Mouse (Mus musculus) liver, embryonic 12.5 days (tissue): ENCODE data around the gene Rnf227. TPM values are rescaled to one million over a fixed set of nuclear protein-coding genes. Genes with fewer than 3 reads are reported as not detected.

Source experiments
- ATAC-seq: fragments of 200-750 bp; cut with Nextera tagmentation; 2 replicates; pipeline ENCODE4 v1.8.0; 2017; ENCODE audit warnings: moderate number of reproducible peaks, mild to moderate bottlenecking, moderate library complexity
- H3K27ac ChIP-seq: fragments of 300-500 bp; sonication (generic); 2 replicates; pipeline ENCODE4 v1.5.1; 2016; ENCODE audit warnings: mild to moderate bottlenecking
- H3K27me3 ChIP-seq: fragments of 300-500 bp; sonication (generic); replicated peaks from 2 replicates; pipeline ENCODE4 v1.6.1; 2016; ENCODE audit warnings: mild to moderate bottlenecking, moderate library complexity
- H3K36me3 ChIP-seq: fragments of 300-500 bp; sonication (generic); 2 replicates; pipeline ENCODE4 v1.6.1; 2016; ENCODE audit warnings: mild to moderate bottlenecking, moderate library complexity
- H3K4me1 ChIP-seq: fragments of 300-500 bp; sonication (generic); 2 replicates; pipeline ENCODE4 v1.6.1; 2016
- H3K4me2 ChIP-seq: fragments of 300-500 bp; sonication (generic); 2 replicates; pipeline ENCODE4 v1.6.1; 2016; ENCODE audit warnings: mild to moderate bottlenecking, moderate library complexity
- H3K4me3 ChIP-seq: fragments of 300-500 bp; sonication (generic); 2 replicates; pipeline ENCODE4 v1.5.1; 2016; ENCODE audit warnings: mild to moderate bottlenecking, moderate library complexity
- H3K9ac ChIP-seq: fragments of 300-500 bp; sonication (generic); 2 replicates; pipeline ENCODE4 v1.6.1; 2016; ENCODE audit warnings: mild to moderate bottlenecking, moderate library complexity
- H3K9me3 ChIP-seq: fragments of 300-500 bp; sonication (generic); replicated peaks from 2 replicates; pipeline ENCODE4 v1.6.1; 2016; ENCODE audit warnings: mild to moderate bottlenecking, moderate library complexity
- WGBS: fragments of 180-500 bp; shearing (Covaris S2); methylation state at CpG from one replicate; pipeline ENCODE4 v1.1.7; 2016; ENCODE audit not compliant: insufficient replicate concordance; 5-methylcytosine and 5-hydroxymethylcytosine counted together
- polyA plus RNA-seq: library from polyadenylated mRNA; unstranded; fragments of >200 nt; fragmentation: Nextera tagmentation; extraction: Ambion mirVana; gene quantifications from 2 replicates; pipeline ENCODE4 v1.2.1, GENCODE M21; 2016

Gene Rnf227
- polyA plus RNA-seq, 1 experiment from 2014 or later: 1.5 TPM

DNA sequence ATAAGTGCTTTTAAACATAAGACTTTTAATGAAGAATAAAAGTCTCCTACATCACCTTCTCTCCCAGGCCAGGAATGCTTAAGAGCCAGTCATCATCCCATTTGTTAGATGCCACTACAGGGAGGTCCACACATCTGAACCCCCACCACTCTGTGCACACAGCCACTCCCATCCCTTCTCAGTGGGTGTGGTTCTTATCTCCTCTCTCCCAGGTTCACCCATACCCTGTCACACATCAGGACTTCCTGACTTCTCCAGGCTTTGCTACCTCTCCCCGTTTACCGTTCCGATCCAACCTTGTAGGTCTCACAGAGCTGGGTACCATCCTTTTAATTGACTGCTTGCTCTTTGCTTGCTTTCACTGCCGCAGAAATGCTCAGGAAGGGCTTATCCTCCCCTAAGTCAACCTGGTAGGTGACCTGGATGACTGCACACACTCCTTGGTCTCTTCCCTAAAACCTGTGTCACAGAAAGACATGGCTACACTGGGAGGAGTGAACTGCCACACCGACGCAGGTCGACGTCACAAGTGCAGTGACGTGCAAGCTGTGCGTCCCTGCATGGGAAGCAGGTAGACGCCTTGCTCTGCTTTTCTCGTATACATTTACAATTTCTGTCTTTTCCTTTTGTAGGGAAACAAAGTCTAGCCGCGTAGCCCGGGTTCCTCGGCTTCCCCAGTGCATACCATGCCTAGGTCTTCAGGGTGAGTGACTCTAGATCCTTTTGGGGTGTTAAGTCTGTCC lies 33.1 kb downstream of the Rnf227 start:
- no peaks in the 10 kb centered on the region for H3K9me3 ChIP-seq
- peak overlapping the region; percentile 66 for H3K4me2 ChIP-seq
- peaks cover 23% of the 10 kb centered on the region for H3K27me3 ChIP-seq
- H3K27ac ChIP-seq: peak overlapping the region; percentile 88
- ATAC-seq: peak; percentile 97
- peak overlapping the region; percentile 43 for H3K4me3 ChIP-seq
- no peaks in the 10 kb centered on the region for H3K36me3 ChIP-seq
- peak overlapping the region; percentile 56 for H3K9ac ChIP-seq
- peaks cover 83% of the 10 kb centered on the region for H3K4me1 ChIP-seq
- WGBS: 58% methylated on average over 16 of the region's 16 CpGs

DNA sequence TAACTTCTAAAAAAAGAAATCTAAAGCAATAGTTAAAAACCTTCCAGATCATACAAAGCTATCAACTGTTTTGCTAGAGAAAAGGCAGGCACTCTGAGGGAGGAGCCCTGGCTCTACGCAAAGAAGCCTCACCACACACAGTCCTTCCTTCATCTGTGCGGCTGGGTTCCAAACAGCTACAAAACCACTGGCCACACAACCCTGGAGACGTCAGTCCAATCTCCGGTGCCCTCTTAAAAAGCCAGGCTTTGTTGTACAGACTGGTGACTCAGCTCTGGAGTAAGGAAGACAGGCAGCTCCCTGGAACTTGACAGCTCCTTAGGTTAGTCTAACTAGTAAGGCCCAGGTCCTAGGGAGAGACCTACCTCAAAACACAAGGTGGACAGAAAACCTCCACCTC lies 35.4 kb downstream of the Rnf227 start:
- Histone ChIP-seq H3K4me1 (peaks cover 69% of the 10 kb centered on the region), H3K4me2 (no peak overlapping the region), H3K27me3 (0 out of 2 replicates have a peak, but pooled peaks cover 5% of the 10 kb centered on the region), H3K27ac (no peak overlapping the region), H3K9me3 (no peaks in the 10 kb centered on the region), H3K9ac (no peak overlapping the region), H3K4me3 (no peak overlapping the region), H3K36me3 (no peaks in the 10 kb centered on the region)
- ATAC-seq: no peak
- 65% methylated on average over 4 of the region's 4 CpGs for WGBS

DNA sequence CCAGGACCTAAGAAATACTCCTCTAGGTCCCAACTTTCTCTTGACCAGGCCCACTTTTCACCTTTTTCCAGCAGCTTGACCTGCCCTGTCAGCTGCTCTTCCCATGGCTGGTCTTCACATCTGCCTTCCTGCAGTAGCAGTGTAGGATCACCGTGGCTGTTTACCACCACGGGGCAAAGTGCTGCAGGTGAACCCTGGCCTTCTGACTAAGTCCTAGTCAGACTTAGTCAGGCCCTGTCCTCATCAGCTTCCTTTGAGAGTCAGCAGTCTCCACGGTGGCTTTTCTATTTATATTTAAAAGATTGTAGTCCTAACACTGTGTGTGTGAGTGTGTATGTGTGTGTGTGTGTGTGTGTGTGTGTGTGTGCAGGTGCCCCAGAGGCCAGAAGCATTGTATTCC lies 37.5 kb downstream of the Rnf227 start:
- no peaks in the 10 kb centered on the region for H3K27me3 ChIP-seq
- no peak for ATAC-seq
- H3K27ac ChIP-seq: peak overlapping the region; percentile 45; the same call in 1 of the 2 replicates
- H3K4me2 ChIP-seq: no peak overlapping the region
- H3K4me1 ChIP-seq: peaks cover 47% of the 10 kb centered on the region
- 59% methylated on average over 3 of the region's 3 CpGs for WGBS
- no peak overlapping the region for H3K9ac ChIP-seq
- H3K4me3 ChIP-seq: no peak overlapping the region
- H3K9me3 ChIP-seq: no peaks in the 10 kb centered on the region
- H3K36me3 ChIP-seq: no peaks in the 10 kb centered on the region

GRCm38 (mm10) chr11:69379600-69379999 lies 39.3 kb downstream of the Rnf227 start:
- 43% methylated on average over 3 of the region's 3 CpGs for WGBS
- H3K27ac ChIP-seq: peak overlapping the region; percentile 32; the same call in 1 of the 2 replicates

GRCm38 (mm10) chr11:69381356-69381755 lies 41.1 kb downstream of the Rnf227 start:
- Histone ChIP-seq H3K36me3 (no peaks in the 10 kb centered on the region), H3K27me3 (no peaks in the 10 kb centered on the region), H3K4me1 (peaks cover 20% of the 10 kb centered on the region), H3K9ac (no peak overlapping the region), H3K9me3 (no peaks in the 10 kb centered on the region), H3K27ac (no peak overlapping the region), H3K4me3 (no peak overlapping the region), H3K4me2 (no peak overlapping the region)
- ATAC-seq: no peak
- WGBS: 73% methylated on average over 6 of the region's 6 CpGs

More at GRCm38 (mm10) chr11:69379600-69379999, 39.3 kb downstream of the Rnf227 start:
- H3K27me3 ChIP-seq: no peaks in the 10 kb centered on the region
- H3K9me3 ChIP-seq: no peaks in the 10 kb centered on the region
- H3K36me3 ChIP-seq: no peaks in the 10 kb centered on the region
- peaks cover 29% of the 10 kb centered on the region for H3K4me1 ChIP-seq
- ATAC-seq: no peak
- no peak overlapping the region for H3K4me2 ChIP-seq
- H3K4me3 ChIP-seq: no peak overlapping the region
- peak overlapping the region; percentile 10; the same call in 1 of the 2 replicates for H3K9ac ChIP-seq

DNA sequence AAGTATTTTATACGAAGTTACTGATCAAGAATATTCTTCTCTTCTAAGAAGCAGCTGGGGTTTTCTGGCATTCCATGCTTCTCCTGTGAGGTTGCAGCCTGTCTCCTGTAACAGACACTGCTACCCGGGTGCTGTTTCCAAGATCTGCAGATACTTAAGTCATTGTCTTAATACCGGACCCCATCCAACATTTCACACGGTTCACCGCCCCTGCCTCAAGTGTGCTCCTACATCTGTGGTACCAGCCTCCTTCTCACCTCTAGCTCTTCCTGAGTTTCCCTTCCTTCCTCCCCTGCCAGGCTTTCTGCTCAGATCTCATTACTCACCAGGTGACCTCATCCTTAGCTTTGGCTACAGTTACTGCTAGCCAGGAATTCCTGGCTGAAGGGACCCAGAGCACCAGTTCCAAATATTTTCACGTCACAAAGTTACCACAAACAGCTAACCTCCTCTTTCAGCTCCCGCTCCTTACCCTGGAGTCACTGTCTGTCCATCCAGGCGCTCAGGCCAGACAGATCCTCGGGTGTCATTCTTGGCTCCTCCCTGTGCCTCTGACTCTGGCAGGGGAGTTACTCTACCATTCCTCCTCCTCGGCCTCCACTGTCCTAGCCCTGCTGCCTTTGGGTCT lies 42.3 kb downstream of the Rnf227 start:
- Histone ChIP-seq H3K4me1 (peaks cover 10% of the 10 kb centered on the region; the same call in 1 of the 2 replicates), H3K27me3 (no peaks in the 10 kb centered on the region), H3K9ac (no peak overlapping the region), H3K4me3 (no peak overlapping the region), H3K4me2 (no peak overlapping the region), H3K27ac (no peak overlapping the region), H3K9me3 (no peaks in the 10 kb centered on the region), H3K36me3 (no peaks in the 10 kb centered on the region)
- WGBS: 77% methylated on average over 10 of the region's 10 CpGs
- ATAC-seq: no peak

- no peak overlapping the region for H3K4me2 ChIP-seq
- no peak overlapping the region for H3K4me3 ChIP-seq
- no peak overlapping the region for H3K9ac ChIP-seq
- no peaks in the 10 kb centered on the region for H3K9me3 ChIP-seq
- no peaks in the 10 kb centered on the region for H3K27me3 ChIP-seq
- H3K36me3 ChIP-seq: no peaks in the 10 kb centered on the region
- ATAC-seq: no peak
- WGBS: 67% methylated on average over 6 of the region's 6 CpGs
- peaks cover 5% of the 10 kb centered on the region for H3K4me1 ChIP-seq
- no peak overlapping the region for H3K27ac ChIP-seq
Observed at GRCm38 (mm10) chr11:69384979-69385378, 44.7 kb downstream of the Rnf227 start.

DNA sequence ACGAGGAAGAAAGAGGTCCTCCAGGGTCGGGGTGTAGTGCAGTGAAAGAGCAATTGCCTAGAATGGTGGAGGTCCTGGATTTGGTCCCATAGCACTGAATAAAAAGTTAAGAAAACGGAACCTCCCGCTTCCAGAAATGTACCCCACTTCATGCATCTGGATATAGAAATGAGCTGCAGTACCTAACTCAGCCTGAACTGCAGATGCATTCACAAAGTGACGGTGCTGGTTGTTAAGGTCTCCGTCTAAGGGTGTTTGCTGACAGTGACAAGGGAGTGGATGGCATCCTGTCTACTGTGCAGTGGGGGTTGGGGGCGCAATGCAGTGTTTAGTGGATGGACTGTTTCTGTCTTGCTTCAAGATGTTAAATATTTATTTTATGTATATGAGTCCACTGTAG lies 46.5 kb downstream of the Rnf227 start:
- Histone ChIP-seq H3K9ac (no peak overlapping the region), H3K4me3 (no peak overlapping the region), H3K4me2 (no peak overlapping the region), H3K27ac (no peak overlapping the region), H3K36me3 (no peaks in the 10 kb centered on the region), H3K9me3 (no peaks in the 10 kb centered on the region), H3K27me3 (no peaks in the 10 kb centered on the region), H3K4me1 (peaks cover 7% of the 10 kb centered on the region)
- WGBS: 67% methylated on average over 7 of the region's 7 CpGs
- ATAC-seq: no peak

GRCm38 (mm10) chr11:69388680-69389079 lies 48.4 kb downstream of the Rnf227 start:
- Histone ChIP-seq H3K4me1 (peaks cover 7% of the 10 kb centered on the region), H3K4me2 (no peak overlapping the region), H3K27ac (no peak overlapping the region), H3K36me3 (peaks cover 9% of the 10 kb centered on the region), H3K27me3 (no peaks in the 10 kb centered on the region), H3K9me3 (no peaks in the 10 kb centered on the region), H3K4me3 (no peak overlapping the region), H3K9ac (no peak overlapping the region)
- 91% methylated on average over 4 of the region's 4 CpGs for WGBS
- ATAC-seq: no peak

DNA sequence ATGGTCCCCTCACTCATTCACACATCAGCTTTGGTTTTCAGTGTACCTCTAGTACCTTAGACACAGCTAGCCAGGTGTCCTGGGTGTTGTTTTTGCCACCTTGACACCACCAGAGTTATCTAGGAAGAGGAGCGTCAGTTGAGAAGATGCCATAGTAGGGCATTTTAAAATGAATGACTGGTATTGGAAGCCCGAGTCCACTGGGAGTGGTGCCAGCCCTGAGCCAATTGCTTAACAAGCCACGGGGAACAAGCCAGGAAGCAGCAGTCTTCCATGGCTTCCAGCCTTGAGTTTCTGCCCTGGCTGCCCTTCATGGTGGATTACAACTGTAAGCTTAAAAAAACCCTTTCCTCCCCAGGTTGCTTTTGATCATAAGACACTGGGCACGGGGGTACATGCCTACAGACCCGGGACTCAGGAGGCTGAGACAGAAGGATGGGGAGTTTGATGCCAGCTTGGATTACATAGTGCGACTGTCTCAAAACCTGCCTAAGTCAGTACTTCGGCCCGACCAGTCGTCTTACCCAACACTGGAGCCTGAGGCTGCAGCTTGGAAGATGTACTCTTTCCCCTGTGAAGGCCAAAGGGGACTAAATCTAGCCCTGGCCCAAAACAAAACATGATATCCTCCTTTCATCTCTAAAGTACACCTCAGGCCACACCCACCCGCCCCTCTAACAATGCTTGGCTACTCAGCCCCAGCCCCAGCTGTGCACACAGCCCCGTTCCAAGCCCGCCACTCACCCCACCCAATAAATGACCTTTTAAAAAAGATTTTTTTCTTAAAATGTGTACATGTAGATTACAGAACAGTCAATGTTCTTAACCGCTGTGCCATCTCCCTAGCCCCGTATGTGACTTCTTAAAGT lies 49.5 kb downstream of the Rnf227 start:
- H3K4me2 ChIP-seq: no peak overlapping the region
- peaks cover 9% of the 10 kb centered on the region for H3K36me3 ChIP-seq

DNA sequence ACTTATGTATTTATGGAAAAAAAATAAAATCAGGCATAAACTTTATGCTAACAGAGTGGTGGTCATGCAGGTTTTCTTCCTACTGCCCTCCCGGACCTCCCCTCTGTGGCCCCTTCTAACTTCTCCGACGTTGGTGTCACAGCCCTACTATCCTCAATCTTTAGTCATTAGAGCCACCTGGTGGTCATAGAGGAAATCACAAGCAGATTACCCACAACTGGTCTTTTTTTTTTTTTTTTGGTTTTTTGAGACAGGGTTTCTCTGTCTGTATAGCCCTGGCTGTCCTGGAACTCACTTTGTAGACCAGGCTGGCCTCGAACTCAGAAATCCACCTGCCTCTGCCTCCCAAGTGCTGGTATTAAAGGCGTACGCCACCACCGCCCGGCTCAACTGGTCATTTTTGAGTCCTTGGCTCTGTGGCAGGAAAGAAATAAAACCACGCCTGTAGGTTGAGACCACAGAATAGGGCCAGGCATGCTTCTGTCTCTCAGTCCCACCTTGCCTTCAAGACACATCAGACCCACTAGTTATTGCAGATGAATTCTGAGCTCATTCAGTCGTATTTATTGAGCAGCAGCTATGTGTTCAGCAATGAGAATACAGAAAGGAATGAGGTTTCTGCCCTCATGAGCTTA lies 50.3 kb downstream of the Rnf227 start:
- no peaks in the 10 kb centered on the region for H3K27me3 ChIP-seq
- WGBS: 40% methylated on average over 10 of the region's 10 CpGs
- no peak for ATAC-seq
- peaks cover 13% of the 10 kb centered on the region for H3K4me1 ChIP-seq
- no peak overlapping the region for H3K27ac ChIP-seq
- no peak overlapping the region for H3K4me2 ChIP-seq
- no peaks in the 10 kb centered on the region for H3K9me3 ChIP-seq
- H3K4me3 ChIP-seq: no peak overlapping the region
- H3K9ac ChIP-seq: no peak overlapping the region
- H3K36me3 ChIP-seq: peaks cover 9% of the 10 kb centered on the region

More for the DNA sequence above, 49.5 kb downstream of the Rnf227 start:
- Histone ChIP-seq H3K27ac (no peak overlapping the region), H3K4me1 (peaks cover 13% of the 10 kb centered on the region), H3K27me3 (no peaks in the 10 kb centered on the region), H3K9me3 (no peaks in the 10 kb centered on the region), H3K9ac (no peak overlapping the region), H3K4me3 (no peak overlapping the region)
- 64% methylated on average over 14 of the region's 14 CpGs for WGBS
- ATAC-seq: no peak
